Mouse (Mus musculus) frontal cortex, adult (tissue): ENCODE data around the gene Ccdc85c.

Source experiments
- ATAC-seq: cut with Nextera tagmentation; 2 replicates; pipeline ENCODE4 v1.9.2; 2017; ENCODE audit warnings: mild to moderate bottlenecking, moderate library complexity, mixed read lengths; ENCODE audit not compliant: low TSS enrichment

Gene Ccdc85c

DNA sequence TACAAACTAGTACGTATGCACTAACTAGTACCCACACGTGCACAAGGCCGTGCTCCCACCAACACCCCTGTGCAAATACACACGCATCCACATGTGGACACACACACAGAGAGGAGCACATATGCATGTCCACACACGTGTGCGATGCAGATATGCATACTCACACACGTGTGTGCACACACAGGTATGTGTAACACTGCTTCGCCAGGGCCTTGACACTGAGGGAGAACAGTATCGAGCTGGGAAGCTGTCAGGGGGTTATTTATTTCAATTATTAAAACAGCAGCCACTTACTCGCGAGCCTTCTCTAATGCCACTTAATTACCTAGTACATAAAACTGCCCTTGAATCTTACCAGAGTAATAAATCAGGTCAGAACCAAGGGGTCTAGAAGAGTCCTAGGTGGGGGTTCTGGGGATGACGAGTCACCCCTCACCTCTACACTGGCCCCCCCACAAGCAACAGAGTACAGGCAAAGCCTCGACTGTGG lies 34.8 kb downstream of the Ccdc85c start:
- no peak for ATAC-seq

DNA sequence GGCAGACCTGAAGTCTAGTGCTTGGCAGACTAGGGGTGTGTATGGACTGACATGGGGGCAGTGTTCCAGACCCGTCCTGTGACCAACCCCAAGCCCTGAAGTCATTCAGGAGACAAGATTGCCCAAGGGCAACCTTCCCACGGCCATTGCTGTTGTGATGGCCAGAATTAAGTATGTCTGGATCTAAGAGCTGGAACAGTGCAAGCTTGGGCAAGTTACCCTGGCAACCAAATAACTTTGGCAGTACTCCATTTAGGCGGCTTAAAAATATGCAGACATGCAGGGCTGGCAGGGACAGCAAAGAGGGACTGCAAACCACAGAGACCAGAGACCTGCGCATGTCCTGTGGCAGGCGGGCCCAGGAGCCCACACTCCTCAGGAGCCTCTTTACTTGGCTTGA lies 35.8 kb downstream of the Ccdc85c start:
- ATAC-seq: peak; percentile 65

DNA sequence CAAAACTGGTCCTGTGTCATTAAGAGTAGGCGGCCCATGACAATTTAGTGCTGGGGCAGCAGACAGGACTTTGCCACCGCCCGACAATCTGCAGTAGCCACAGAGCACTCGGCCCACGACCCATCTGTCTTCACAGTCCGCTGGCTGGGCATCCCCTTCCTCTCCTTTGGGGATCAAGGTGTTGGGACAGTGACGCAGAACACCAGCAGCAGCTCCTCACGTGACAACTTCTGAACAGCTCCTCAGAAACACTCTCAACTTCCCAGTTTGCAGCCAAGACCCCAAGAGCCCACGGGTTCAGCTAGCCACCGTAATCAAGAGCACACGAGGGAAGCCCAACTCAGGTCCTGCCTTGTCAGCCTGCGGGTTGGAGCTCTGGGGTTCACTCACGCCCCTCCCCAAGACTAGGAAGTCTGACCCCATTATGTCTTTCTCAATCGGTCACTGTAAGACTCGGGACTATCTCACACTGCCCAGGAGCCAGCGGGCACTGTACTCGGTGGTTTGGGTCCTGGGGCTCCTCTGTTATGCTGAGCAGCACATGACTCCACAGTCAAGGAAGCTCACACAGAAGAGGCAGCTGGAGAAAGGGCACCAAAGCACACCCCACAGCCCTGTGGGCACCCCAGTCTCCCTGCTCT lies 36.7 kb downstream of the Ccdc85c start:
- ATAC-seq: no peak

DNA sequence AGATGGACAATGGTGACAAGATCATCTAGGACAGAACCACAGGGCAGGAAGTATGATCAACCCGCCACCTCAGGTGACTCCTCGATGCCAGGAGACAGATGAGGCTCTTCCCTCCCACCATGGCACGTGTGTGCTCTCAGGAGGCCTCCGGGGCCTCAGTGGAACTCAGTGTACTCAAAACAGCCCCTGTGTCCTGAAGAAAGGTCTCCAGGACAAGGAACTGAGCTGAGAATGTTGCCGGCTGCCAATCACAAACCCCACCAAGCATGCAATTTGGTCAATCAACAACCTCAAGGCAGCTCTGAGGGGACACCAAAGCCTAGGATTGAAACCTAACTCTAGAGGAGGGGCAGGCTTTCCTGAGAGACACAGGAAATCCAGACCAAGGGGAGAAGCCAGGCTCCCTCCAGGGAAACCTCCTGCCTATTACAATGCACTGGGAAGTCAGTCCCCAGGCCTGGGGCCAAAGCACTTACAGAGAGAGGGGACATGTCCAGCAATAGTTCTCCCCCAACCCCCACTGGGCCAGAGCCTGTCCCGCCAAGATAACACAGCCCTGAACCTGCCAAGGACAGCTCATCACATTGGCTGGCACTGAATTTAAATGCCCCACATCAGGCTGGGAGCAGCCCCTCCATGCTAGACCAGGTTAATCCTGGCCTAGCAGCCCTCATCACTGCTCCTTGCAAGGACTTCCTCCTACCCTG lies 37.8 kb downstream of the Ccdc85c start:
- ATAC-seq: no peak

DNA sequence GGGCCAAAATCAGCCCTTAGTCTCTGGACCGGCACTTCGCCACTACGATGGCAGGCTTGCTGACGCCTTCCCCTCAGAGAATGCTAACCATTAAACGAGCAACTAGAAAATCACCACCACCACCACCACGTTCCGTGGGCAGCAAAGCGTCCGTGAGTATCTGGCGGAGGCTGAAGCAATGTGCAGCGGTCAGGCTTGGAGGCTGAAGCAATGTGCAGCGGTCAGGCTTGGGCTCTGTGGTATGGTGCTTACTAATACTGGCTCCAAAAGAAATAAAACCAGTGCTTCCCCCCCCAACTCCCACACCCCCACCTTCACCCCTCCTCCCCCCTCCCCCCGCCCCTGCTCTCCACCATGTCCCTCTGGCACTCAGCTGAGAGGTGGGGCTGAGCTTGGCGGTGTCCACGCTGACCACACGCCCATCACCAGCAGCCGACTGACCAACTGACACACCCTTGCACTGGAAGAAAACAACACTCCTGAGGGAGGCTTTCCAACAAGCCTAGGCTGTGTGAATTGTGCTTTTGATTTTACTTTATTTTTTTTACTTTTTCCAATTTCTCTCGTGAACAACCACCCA lies 39.2 kb downstream of the Ccdc85c start:
- ATAC-seq: no peak

DNA sequence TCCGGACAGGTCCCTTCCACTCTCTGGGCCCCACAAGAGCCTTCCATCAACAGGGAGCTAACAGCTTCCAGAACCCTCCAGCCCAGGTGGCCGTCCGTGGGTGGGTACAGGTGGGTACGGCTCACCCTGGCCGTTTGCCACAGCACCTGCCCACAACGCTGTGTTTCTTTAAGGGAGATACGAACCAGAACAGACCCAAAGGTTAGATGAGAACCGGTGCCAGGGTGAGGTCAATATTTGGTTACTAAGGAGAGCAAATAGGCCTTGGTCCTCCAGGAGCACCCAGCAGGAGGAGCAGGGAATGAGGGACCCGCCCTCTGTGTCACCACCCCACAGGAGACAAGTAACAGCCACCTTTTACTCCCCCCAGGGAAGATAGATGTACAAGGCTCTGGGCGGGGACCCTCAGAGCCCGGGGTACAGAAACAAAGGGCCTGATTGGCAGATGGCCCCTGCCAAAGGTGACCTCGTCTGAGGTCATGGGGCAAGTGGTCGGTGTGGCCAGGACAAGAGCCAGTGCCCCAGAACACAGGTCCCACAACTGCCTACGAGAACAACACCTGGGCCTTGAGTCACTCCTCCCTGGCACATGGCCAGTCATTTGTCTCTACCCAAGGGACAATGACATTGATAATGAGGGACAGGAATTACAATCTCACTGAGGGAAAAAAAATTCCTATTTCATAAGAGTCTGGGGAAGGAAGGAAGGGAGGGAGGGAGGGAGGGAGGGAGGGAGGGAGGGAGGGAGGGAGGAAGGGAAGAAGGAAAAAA lies 40.2 kb downstream of the Ccdc85c start:
- ATAC-seq: no peak

DNA sequence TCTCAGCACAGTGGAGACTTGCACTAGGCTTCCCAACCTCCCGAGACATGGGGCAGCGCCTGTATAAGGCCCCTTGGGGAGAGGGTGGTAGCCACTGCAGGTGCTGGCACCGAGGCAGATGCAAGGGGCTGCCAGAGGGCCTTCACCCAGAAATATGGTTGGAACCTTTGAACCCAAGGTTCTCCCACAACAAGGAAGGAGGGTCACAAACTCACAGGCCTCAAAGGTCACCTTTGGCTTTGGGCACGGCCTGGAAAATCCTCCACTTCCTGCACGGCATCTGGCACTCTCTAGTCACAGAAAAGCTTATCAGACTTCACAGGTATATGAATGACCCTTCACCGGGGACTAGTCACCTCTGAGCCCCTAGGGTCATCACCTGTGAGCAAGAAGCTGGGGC lies 41.5 kb downstream of the Ccdc85c start:
- no peak for ATAC-seq

DNA sequence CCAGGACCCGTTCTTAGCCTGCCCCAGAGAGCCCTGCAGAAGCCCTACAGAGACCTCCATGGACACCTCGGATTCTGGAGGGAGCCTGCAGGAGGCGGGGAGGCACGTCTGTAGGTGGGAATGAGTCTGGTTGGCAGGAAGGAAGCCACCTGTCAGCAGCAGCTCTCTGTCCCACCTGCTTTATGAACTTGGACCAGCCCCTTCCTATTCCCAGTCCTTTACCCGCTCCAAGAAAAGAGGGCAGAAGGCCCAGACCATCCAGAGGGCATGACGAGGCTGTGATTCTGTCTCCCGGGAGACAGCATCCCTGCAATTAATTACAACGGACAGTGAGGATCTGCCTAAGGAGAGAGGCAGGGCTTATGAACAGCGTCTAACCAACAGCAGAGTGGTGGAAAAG lies 43.3 kb downstream of the Ccdc85c start:
- ATAC-seq: no peak

DNA sequence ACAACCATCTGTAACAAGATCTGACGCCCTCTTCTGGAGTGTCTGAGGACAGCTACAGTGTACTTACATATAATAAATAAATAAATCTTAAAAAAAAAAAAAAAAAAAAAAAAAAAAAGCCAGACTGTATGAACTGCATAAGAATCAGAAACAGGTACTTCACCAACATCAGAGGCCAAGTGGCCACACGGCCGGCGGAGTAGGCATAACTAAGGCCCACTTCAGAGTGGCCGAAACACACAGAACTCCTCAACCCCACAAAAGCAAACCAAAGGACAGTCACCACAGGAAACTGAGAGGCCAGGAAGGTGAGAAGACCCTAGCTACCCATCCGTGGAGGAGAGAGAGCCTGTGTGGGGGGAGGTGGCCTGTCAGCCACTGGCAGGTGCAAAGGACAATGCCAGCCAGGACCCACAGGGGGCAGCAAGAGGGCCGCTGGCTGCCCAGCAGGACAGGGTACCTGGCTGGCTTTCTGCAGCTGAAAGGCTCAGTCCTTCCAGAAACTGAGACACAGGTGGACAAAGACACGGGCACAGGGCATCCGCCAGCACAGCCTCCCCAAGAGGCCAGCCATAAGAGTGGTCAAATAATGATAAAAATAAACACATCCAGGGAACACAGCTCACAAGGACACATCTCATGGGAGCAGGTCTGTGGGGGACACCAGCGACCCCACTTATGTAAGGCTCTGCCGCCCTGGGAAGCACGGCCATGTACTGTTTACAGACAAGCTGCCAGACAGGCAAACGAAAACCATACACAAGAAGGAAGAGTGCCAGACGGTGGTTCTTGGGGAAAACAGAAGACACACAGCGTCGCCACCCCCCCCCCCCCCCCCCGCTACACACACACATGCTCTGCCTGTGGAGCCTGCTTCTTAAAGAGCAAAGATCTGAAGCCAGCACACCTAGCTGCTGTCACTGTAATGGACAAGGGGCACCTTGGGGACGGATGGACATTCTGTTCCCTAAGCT lies 44.1 kb downstream of the Ccdc85c start:
- no peak for ATAC-seq

DNA sequence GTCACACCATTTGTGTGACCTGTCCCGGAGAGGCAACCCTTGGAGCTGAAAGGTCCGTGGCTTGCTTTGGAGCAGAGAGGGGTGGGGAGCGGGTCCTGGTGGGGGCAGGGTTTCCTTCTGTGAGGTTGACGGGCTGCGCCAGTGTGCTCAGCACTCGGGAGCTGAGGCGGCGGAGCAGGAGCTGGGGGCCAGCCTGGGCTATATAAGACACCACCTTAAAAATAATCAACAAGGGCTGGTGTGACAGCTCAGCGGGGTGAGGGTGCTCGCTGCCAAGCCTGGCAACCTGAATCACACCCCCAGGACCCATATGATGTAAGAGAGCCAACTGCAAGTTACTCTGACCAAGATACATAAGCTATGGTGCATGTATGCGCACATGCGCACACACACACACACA lies 45.1 kb downstream of the Ccdc85c start:
- ATAC-seq: no peak

DNA sequence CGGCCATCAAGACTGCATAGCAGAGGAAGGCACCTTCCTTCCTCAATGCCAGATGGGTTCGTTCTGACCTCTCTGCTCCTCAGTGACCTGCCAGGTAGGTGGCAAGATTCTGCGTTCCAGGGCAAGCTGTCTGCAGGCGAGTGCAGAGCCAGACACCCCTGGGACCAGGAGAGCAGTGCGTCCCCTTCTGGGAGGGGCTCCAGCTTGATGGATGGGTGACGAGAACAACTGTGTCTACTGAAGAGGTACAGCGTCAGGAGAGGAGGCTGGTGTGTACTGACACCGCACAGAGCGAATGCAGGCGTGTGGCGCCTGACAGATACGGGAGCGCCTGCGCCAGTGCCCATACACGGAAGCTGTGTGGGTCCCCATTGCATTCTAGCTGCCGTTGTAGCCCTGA lies 47.7 kb downstream of the Ccdc85c start:
- ATAC-seq: no peak

DNA sequence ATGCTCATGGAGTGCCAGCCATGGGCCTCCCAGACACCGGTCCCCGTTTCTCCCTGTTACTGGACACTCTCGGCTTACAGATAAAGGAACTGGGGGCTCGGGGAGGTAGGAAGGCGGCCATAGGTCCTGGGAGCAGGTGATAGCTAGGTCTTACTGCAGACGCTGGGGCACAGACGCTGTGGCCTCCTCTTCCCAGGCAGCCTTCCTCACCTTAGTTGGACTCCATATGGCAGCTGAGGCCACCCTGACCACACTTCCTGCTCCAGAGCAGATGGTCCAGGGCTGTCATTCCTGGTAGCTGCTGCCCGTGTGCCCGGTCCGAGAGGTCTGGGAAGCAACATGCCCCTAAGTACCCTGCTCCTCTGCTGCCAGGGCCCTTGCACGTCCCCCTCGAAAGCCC lies 48.3 kb downstream of the Ccdc85c start:
- no peak for ATAC-seq

DNA sequence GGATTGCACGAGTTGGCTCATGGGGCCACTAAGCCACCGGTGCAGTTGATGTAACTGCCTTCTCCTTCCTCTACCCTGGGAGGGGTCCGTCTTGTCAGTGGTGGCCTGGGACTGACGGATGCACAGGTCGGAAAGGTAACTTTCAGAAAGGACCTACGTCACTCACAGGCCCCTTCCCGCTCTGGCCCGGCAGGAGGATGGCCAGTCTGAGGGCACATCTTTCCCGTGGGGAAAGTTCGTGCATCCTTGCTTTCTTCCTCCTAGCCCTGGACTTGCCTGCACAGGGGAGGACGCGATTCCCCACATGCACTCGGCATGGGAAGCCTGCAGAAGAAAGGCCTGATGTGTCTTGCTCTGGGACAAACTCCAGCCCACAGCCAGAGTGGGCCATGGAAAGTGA lies 49.0 kb downstream of the Ccdc85c start:
- ATAC-seq: no peak

DNA sequence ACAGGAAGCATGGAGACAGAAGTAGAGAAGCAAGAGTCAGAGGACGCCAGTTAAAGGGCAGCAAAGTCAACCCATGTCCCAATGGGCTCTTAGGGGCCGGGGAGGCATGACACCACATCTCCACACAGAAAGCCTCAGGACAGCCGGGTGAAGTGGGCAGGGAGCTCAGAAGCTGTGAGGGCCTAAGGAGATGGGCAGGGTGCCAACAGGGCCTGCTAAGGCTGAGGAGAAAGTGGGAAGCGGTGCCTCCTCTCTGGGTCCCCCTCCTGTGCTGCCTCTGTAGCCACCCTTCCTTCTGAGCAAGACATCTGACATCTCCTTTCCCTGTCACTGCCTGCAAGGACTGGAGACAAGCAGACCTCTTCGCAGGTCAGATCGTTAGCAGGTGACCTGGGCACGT lies 49.4 kb downstream of the Ccdc85c start:
- ATAC-seq: no peak

DNA sequence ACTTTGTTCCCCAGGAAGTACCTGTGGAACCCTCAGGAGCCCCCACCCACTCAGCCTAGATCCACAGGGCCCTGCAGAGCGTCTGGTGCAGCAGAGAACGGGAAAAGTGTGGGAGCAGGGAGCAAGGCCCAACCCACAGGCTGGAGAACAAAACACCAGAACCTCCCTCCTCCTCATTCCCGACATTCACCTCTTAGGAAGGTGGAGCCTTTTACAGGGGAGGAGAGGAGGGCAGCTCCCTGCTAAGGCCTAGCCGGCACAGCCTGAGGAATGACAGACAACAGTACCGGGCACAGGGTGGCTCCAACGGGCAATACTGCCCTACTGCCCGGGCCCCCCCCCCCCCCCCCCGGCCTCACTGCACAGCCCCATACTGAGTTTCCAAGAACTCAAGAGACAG lies 51.9 kb downstream of the Ccdc85c start:
- ATAC-seq: no peak

DNA sequence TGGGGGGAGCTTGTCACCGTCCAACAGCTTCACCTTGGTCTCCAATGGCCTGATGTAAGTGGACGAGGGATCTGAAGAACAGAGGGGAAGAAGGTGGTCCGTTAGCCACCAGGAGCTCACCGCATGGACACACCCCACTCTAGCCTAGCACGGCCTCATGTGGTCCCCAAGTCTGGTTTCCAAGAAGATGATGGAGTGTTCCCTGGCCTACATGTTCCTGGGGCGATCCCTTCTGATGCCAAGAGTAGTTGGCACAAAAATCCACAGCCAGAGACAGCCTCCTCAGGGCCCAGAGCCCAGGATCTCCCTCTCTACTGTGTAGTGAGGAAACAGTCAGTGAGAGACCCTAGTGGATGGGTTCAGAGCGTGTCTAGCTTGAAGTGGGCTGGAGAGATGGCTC lies 53.5 kb downstream of the Ccdc85c start:
- no peak for ATAC-seq

DNA sequence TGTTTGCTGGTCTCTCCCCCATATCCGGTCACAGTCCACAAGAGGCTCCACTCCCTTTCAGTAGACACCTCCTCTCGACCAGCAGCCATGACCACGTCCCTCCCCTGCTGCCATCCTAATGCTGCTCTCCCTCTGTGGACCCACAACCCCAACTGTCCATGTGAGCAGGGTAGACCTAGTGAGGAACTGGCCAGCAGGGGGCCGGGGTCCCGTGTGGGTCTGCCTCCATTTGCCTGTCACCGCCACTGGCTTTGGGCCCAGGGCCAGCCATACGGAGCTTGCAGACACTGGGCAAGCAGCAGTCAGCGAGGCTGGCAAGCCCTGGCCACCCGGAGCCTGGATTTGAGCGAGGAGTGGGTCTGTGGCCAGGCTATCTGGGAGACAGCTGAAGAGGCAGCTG lies 54.0 kb downstream of the Ccdc85c start:
- ATAC-seq: no peak

DNA sequence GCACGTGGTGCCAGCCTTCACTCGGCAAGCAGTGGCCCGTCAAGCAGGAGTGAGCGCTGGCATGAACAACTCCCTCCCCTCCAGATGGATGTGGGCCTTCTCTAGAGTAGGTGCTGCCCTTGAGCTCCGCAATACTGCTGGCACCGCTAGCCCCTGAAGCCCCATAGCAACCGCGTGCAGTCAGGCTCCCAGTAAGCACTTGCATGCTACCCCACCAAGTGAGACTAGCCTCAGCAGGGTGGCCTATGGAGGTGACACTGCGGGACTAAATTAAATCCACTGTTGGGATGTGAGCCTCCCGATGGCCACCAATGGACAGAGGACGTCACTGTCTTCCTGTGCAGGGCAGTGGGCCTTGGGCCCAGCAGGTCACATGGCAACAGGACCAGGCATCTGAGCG lies 54.6 kb downstream of the Ccdc85c start:
- ATAC-seq: no peak

DNA sequence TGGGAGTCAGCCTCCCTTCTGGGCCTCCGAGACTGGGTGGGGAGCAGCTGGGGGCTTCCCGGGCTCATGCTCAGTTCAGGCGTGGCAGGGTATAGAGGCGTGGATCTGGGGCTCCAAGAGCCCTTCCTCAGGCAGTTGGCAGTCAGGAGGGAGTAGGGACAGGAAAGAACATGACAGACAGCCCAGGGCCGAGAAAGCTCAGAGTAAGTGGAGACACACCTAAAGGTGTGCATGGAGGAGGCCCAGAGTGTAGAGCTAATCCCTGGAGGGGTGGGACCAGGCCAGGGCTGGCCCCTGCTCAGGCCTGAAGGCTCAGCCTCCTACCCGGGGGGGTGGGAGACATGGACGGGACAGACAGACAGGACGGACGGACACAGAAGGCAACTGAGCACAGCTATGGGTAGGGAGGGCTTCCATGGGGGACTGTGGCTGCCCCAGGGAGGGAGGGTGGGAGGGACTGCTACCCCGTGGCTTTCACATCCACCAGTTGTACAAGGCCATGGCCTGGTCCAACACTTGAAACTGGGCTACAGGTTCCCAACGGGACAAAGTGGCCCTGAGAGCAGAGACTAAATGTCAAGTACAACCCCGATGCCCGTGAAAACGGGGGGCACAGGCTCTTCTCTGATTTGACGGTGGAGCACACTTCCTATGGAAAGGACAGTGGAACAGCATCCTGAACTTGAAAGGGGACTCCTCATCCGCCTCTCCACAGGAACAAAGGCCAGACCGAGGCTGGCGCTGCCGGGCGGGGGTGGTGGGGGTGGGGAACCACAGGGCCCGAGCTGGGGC lies 55.2 kb downstream of the Ccdc85c start:
- ATAC-seq: no peak

DNA sequence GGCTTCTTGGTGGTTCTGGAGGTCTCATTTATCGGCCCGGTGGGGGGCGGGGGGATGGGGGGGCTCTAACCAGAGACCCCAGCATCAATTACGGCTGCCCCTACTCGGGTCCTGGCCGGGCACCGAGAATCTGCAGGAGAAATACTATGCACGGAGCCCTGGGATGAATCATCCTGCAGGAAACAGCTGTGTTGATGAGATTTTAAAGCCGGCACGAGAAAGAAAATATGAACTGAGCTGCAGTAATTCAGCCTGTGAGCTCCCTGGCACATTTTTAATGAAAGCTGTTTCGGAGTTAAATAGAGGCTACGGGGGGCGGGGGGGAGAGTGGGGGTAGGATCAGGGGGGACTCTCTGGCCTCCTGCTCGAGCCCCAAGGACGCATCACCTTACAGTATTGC lies 56.1 kb downstream of the Ccdc85c start:
- peak; percentile 61; the same call in 1 of the 2 replicates for ATAC-seq
